Mouse (Mus musculus): Measurements from ENCODE around the gene Pcsk2.

DNA sequence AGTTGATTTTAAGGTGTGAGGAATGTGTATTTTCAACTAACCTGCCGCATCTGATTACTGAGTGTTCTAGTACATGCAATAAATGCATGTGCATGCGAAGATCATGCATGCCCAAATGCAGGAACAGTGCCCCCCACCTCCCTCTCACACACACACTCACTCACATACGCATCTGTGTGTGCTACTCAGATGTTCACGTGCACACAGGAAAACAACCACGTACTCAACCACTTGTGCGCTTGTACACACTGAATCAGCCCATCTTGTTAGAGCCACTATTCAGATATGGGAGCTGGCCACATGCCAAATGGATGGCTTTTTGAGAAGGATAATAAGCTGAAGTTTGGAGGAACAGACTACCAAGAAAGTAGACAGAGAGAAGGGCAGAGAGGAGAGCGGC lies 150.7 kb downstream of the Pcsk2 start:
- TF ChIP-seq CTCF (IDR thresholded peaks at IDR 0.05; ENCODE audit: low read depth) (no peak), EP300 (IDR thresholded peaks at IDR 0.05; ENCODE audit: low read depth) (no peak)
